19 mouse cellular contexts compared by ENCODE assay signal in genomic region chr6:51150916-51151315, GRCm38 (mm10).
DNase-seq lines count a peak whose midpoint lies in the region; TF ChIP-seq lines count a peak whose summit lies in the region.
"Had no signal": no experiment of that assay in that cellular context is flagged by ENCODE, and none has a peak within 500 bp of the region (broad histone marks: within the 10 kb centered on the region; RNA-seq: fewer than 3 reads in every experiment).

No protein-coding gene starts in this region.

- peak; percentile 41 for DNase-seq in cerebellum, adult 8-10 months
- DNase-seq in cerebellum, postnatal 4 days (ENCODE audit: low spot score in 2 of 2) = no peak
- DNase-seq in spleen, adult 2 months (ENCODE audit: low read depth in 1 of 2, low spot score in 2 of 2) = no peak
- no peak for DNase-seq in spleen, adult 12 weeks (ENCODE audit: low spot score)
- no peak for DNase-seq in adrenal gland, adult 8-10 months
- no peak for DNase-seq in left cerebral cortex, adult 2 months (ENCODE audit: extremely low spot score in 1 of 2, low spot score in 2 of 2)
- no peak for DNase-seq in urinary bladder, postnatal 4 days (ENCODE audit: low spot score in 2 of 2)
- DNase-seq: adrenal gland, postnatal 36 days; kidney, adult 8-10 months; kidney, postnatal 14 days; liver, embryonic 13.5 days; lung, embryonic 14.5 days; right cerebral cortex, postnatal 25 days; thymus, postnatal 25 days had no signal

- H3K4me3 ChIP-seq in spleen, adult 2 months (ENCODE audit: extremely low read depth, insufficient read depth, insufficient read length) = no peak overlapping the region
- no peak overlapping the region for H3K4me3 ChIP-seq in small intestine, adult 2 months (ENCODE audit: low read depth, low read length)
- H3K4me3 ChIP-seq in left cerebral cortex, adult 2 months = no peak overlapping the region
- H3K4me3 ChIP-seq: heart, embryonic 10.5 days; hindbrain, embryonic 15.5 days; limb, embryonic 13.5 days; liver, embryonic 13.5 days; midbrain, embryonic 12.5 days had no signal

- intact Hi-C loops in left cerebral cortex, adult 2 months (cut with DNase I) = no loop called here

- peaks cover 17% of the 10 kb centered on the region for H3K4me1 ChIP-seq in spleen, adult 2 months (ENCODE audit: control insufficient read depth, insufficient read depth, insufficient read length)
- no peaks in the 10 kb centered on the region for H3K4me1 ChIP-seq in small intestine, adult 2 months (ENCODE audit: control insufficient read depth, insufficient read depth, insufficient read length, low read length)
- H3K4me1 ChIP-seq: hindbrain, embryonic 15.5 days; liver, embryonic 13.5 days had no signal

- peak overlapping the region; percentile 99 for H3K27ac ChIP-seq in spleen, adult 2 months (ENCODE audit: insufficient read depth, low read length)
- H3K27ac ChIP-seq in small intestine, adult 2 months (ENCODE audit: insufficient read depth, low read depth, low read length) = peak overlapping the region; percentile 70; the same call in 1 of the 2 replicates
- H3K27ac ChIP-seq in left cerebral cortex, adult 2 months = no peak overlapping the region
- H3K27ac ChIP-seq: heart, embryonic 10.5 days; hindbrain, embryonic 15.5 days; limb, embryonic 13.5 days; liver, embryonic 13.5 days; midbrain, embryonic 12.5 days had no signal

- 73% methylated on average over 2 of the region's 2 CpGs for WGBS in spleen, adult 2 months
- WGBS in small intestine, adult 2 months = 81% methylated on average over 2 of the region's 2 CpGs

- no peaks in the 10 kb centered on the region for H3K36me3 ChIP-seq in spleen, adult 2 months (ENCODE audit: control insufficient read depth, insufficient read depth, low read length)
- H3K36me3 ChIP-seq in small intestine, adult 2 months (ENCODE audit: control insufficient read depth, insufficient read depth, low read length) = no peaks in the 10 kb centered on the region
- H3K36me3 ChIP-seq: heart, embryonic 10.5 days; hindbrain, embryonic 15.5 days; limb, embryonic 13.5 days; liver, embryonic 13.5 days; midbrain, embryonic 12.5 days had no signal

- TF ChIP-seq POLR2A in spleen, adult 2 months (IDR thresholded peaks at IDR 0.05; ENCODE audit: low read depth, low read length) = no peak
- no peak for TF ChIP-seq POLR2A in small intestine, adult 2 months (IDR thresholded peaks at IDR 0.05; ENCODE audit: low read depth, low read length)

- no peak for TF ChIP-seq CTCF in spleen, adult 2 months (IDR thresholded peaks at IDR 0.05; ENCODE audit: extremely low read depth, insufficient read depth, insufficient read length, insufficient replicate concordance)
- TF ChIP-seq CTCF in small intestine, adult 2 months (IDR thresholded peaks at IDR 0.05; ENCODE audit: extremely low read depth, insufficient read length, insufficient replicate concordance, low read depth, low read length) = no peak
- no peak for TF ChIP-seq CTCF in left cerebral cortex, adult 2 months (IDR thresholded peaks at IDR 0.05)

- H3K27me3 ChIP-seq in spleen, adult 2 months (ENCODE audit: control insufficient read depth, insufficient read depth, low read length) = no peaks in the 10 kb centered on the region
- H3K27me3 ChIP-seq in small intestine, adult 2 months (ENCODE audit: control insufficient read depth, insufficient read depth, low read length) = no peaks in the 10 kb centered on the region
- H3K27me3 ChIP-seq: hindbrain, embryonic 15.5 days; liver, embryonic 13.5 days; midbrain, embryonic 12.5 days had no signal
